Mouse (Mus musculus) limb, embryonic 14.5 days (tissue): ENCODE results near the gene Dennd5b. TPM values are rescaled to one million over a fixed set of nuclear protein-coding genes. Genes with fewer than 3 reads are reported as not detected.
A peak's percentile ranks its signal among the peaks of the same experiment; 100 is the strongest.
"Not testable (repeated sequence)": the region's sequence is repeated elsewhere in the genome, so short reads cannot be mapped to it uniquely, and the experiment has no call there.

Experiments
- ATAC-seq: fragments of 200-750 bp; cut with Nextera tagmentation; 2 replicates; pipeline ENCODE4 v1.8.0; 2017; ENCODE audit warnings: low read depth, moderate number of reproducible peaks, moderate TSS enrichment; ENCODE audit not compliant: low FRiP score
- DNase-seq: peaks from one replicate; pipeline ENCODE4 v3.0.0-alpha.2; 2015; ENCODE audit warnings: low spot score
- H3K27ac ChIP-seq: fragments of 300-500 bp; sonication (generic); replicated peaks from 2 replicates; pipeline ENCODE4 v1.5.1; 2014; ENCODE audit warnings: low read depth, mild to moderate bottlenecking, low read length, moderate library complexity, mixed read lengths
- H3K27me3 ChIP-seq: fragments of 300-500 bp; sonication (generic); 2 replicates; pipeline ENCODE4 v1.6.1; 2014; ENCODE audit warnings: low read length, mixed read lengths; ENCODE audit not compliant: control insufficient read depth, insufficient read depth
- H3K36me3 ChIP-seq: fragments of 300-500 bp; sonication (generic); 2 replicates; pipeline ENCODE4 v1.6.1; 2014; ENCODE audit warnings: mild to moderate bottlenecking, low read length, moderate library complexity, mixed read lengths; ENCODE audit not compliant: control insufficient read depth, insufficient read depth
- H3K4me1 ChIP-seq: fragments of 300-500 bp; sonication (generic); 2 replicates; pipeline ENCODE4 v1.6.1; 2014; ENCODE audit warnings: antibody characterized with exemption, low read length, mixed read lengths; ENCODE audit not compliant: control insufficient read depth, insufficient read depth
- H3K4me2 ChIP-seq: fragments of 300-500 bp; sonication (generic); replicated peaks from 2 replicates; pipeline ENCODE4 v1.6.1; 2014; ENCODE audit warnings: low read depth, mild to moderate bottlenecking, low read length, moderate library complexity; ENCODE audit not compliant: severe bottlenecking
- H3K4me3 ChIP-seq: fragments of 300-500 bp; sonication (generic); replicated peaks from 2 replicates; pipeline ENCODE4 v1.5.1; 2014; ENCODE audit warnings: low read length
- H3K9ac ChIP-seq: fragments of 300-500 bp; sonication (generic); 2 replicates; pipeline ENCODE4 v1.6.1; 2014; ENCODE audit warnings: mild to moderate bottlenecking, low read depth, low read length, moderate library complexity; ENCODE audit not compliant: severe bottlenecking
- H3K9me3 ChIP-seq: fragments of 300-500 bp; sonication (generic); 2 replicates; pipeline ENCODE4 v1.6.1; 2016; ENCODE audit warnings: low read length; ENCODE audit not compliant: control insufficient read depth
- POLR2A ChIP-seq: fragments of 200-500 bp; IDR thresholded peaks from 2 replicates; pipeline ENCODE4 v1.8.0; 2012; ENCODE audit warnings: inconsistent platforms, mild to moderate bottlenecking, moderate library complexity, borderline replicate concordance; ENCODE audit not compliant: insufficient read depth, insufficient read length; ENCODE audit errors: extremely low read depth
- WGBS: fragments of 180-500 bp; shearing (Covaris S2); extraction: QIAGEN DNeasy Blood & Tissue Kit; methylation state at CpG from one replicate; pipeline ENCODE4 v1.1.7; 2014; 5-methylcytosine and 5-hydroxymethylcytosine counted together
- polyA plus RNA-seq, 2 experiments: library from polyadenylated mRNA; depleted of rRNA in 1 of 2; stranded (reverse) in 1 of 2; unstranded in 1 of 2; fragments of >200 nt; fragmentation: Nextera tagmentation in 1 of 2; extraction: Ambion mirVana in 1 of 2; gene quantifications; 2 replicates each; pipeline versions ENCODE4 v1.2.1 to v1.2.3; 2012 to 2014

The Dennd5b gene
- polyA plus RNA-seq, 2 experiments: 4.8 to 6.6 TPM

DNA sequence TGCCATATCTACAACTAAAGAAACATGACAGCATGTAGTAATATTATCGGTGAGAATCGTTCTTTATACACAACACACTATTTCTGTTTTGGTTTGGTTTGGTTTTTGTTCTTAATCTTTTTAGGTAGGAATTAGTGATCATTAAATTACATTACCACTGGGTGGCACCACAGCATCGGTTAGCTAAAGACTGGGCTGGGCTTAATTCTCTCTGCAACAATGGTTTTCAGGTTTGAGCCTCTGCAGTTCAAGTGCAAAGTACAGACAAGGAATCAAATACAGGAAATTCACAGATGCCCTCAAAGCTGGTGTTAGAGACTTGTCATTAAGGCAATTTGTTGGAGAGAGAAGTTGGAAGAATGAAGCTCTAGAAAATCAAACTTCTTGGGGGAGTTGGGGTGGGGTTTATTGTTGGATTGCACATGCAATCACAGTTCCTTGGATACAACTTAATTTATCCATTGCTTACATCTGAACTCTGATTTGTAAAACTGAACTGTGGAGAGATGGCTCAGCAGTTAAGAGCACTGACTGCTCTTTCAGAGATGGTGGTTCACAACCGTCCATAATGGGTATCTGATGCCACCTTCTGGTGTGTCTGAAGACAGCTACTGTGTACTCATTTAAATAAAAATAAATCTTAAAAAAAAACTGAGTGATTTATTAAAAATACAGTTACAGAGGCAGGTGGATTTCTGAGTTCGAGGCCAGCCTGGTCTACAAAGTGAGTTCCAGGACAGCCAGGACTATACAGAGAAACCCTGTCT lies 31.0 kb upstream of the Dennd5b start:
- Histone ChIP-seq H3K4me2 (no peak overlapping the region), H3K36me3 (no peaks in the 10 kb centered on the region), H3K27me3 (no peaks in the 10 kb centered on the region), H3K4me1 (peaks cover 6% of the 10 kb centered on the region), H3K4me3 (no peak overlapping the region), H3K9ac (no peak overlapping the region), H3K27ac (no peak overlapping the region), H3K9me3 (no peaks in the 10 kb centered on the region)
- no peak for TF ChIP-seq POLR2A
- DNase-seq (peak; percentile 88), ATAC-seq (peak; percentile 36; the same call in 1 of the 2 replicates)
- WGBS: 27% methylated on average over 5 of the region's 5 CpGs

DNA sequence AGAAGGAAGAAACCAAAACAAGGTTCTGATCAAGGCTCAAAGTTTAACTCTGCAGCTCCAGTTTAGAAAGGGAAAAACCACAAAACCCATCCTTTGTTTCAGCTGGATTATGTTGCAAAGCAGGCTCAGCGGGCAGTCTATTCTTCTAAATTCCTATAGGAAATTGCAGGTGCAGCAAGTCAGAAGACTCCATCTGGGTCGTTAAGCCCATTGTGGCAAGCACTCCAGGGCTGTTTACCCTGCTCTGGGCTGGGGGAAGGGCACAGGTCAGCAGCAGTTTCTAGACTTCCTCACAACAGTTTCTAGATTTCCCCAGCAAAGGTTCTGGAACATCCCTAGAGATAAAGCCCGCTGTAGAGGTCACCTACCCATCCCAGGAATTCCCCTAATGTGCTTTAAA lies 29.6 kb upstream of the Dennd5b start:
- Histone ChIP-seq H3K4me2 (no peak overlapping the region), H3K27ac (no peak overlapping the region), H3K4me1 (peaks cover 6% of the 10 kb centered on the region), H3K9ac (no peak overlapping the region), H3K27me3 (no peaks in the 10 kb centered on the region), H3K9me3 (no peaks in the 10 kb centered on the region), H3K4me3 (no peak overlapping the region), H3K36me3 (no peaks in the 10 kb centered on the region)
- WGBS: 36% methylated on average over 3 of the region's 3 CpGs
- DNase-seq (no peak), ATAC-seq (no peak)
- no peak for TF ChIP-seq POLR2A

DNA sequence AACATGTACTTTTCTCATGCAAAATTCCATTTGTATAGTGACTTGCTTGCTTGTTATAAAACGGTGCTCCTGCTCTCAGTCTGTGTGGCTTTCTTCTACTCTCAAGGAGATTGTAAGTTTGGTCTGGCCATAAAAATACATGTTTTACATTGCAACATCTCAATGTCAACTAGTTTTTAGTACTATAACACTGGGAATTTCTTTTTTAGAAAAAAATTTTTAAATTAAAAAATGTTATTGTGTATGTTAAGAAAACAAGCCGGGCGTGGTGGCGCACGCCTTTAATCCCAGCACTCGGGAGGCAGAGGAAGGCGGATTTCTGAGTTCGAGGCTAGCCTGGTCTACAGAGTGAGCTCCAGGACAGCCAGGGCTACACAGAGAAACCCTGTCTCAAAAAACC lies 28.4 kb upstream of the Dennd5b start, which contains the start of gene Gm10203:
TSS of gene Gm10203 (plus strand) at position 301 of the 400 bp plus-strand sequence.
- WGBS: 91% methylated on average over 8 of the region's 8 CpGs
- not testable (repeated sequence) for H3K36me3 ChIP-seq, ATAC-seq, H3K4me3 ChIP-seq, DNase-seq, H3K27me3 ChIP-seq, H3K4me2 ChIP-seq, H3K4me1 ChIP-seq, H3K9me3 ChIP-seq, H3K27ac ChIP-seq, H3K9ac ChIP-seq

DNA sequence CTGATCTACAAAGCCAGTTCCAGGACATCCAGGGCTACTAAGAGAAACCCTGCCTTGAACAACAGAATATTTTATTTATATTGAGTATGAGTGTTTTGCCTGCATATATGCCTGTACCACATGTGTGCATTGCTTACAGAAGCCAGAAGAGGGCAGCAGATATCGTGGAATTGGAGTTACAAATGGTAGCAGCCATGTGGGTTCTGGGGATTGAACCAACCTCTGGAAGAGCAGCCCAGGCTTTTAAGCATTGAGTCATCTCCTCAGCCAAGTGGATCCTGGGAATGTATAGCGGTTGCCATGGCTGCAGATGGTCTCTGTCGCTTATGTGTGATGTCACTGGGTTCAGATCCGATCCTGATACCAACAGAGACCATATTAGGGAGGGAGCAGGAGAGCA lies 25.2 kb upstream of the Dennd5b start:
- Histone ChIP-seq H3K4me2 (no peak overlapping the region), H3K27ac (no peak overlapping the region), H3K27me3 (no peaks in the 10 kb centered on the region), H3K9ac (no peak overlapping the region), H3K36me3 (no peaks in the 10 kb centered on the region), H3K9me3 (no peaks in the 10 kb centered on the region), H3K4me3 (no peak overlapping the region), H3K4me1 (no peaks in the 10 kb centered on the region)
- WGBS: 73% methylated on average over 4 of the region's 4 CpGs
- no peak for ATAC-seq
- no peak for TF ChIP-seq POLR2A
- DNase-seq: no peak

DNA sequence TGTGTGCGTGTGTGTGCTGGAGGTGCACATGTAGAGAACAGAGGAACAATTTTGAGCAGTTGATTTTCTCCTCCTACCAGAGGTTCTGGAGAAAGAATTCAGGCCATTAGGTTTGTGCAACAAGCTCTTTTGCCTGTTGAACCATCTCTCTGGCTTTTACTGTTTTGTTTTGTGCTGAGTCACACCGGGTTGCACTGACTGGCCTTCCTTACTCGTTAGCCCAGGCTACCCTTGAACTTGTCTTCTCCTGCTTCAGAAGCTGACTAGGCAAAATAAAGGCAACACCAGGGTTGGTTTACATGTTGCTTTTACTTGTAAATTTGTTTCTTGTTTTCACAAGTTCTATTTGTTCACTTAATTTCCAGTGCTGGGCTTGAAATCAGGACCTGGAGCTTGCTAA lies 21.6 kb upstream of the Dennd5b start:
- no peaks in the 10 kb centered on the region for H3K36me3 ChIP-seq
- no peak overlapping the region for H3K4me2 ChIP-seq
- 83% methylated on average over 3 of the region's 3 CpGs for WGBS
- H3K9ac ChIP-seq: no peak overlapping the region
- no peak for ATAC-seq
- no peak for TF ChIP-seq POLR2A
- DNase-seq: no peak
- no peaks in the 10 kb centered on the region for H3K9me3 ChIP-seq
- H3K4me1 ChIP-seq: no peaks in the 10 kb centered on the region
- no peak overlapping the region for H3K4me3 ChIP-seq
- H3K27ac ChIP-seq: no peak overlapping the region
- no peaks in the 10 kb centered on the region for H3K27me3 ChIP-seq
